Mouse (Mus musculus): ENCODE measurements around the gene Zfyve16. TPM values are rescaled to one million over a fixed set of nuclear protein-coding genes. Genes with fewer than 3 reads are reported as not detected.

Zfyve16 gene
- polyA plus RNA-seq, 1 experiment from 2014 or later = 13.8 TPM

GRCm38 (mm10) chr13:92438656-92439055 is 92.0 kb downstream of the Zfyve16 start:
- ATAC-seq (ENCODE audit: low FRiP score, low TSS enrichment) (no peak), DNase-seq (no peak)
- no peak overlapping the region for H3K27ac ChIP-seq (replicated peaks; ENCODE audit: low read depth, low read length)
- no peaks in the 10 kb centered on the region for H3K4me1 ChIP-seq (ENCODE audit: control insufficient read depth, insufficient read depth, low read length)
- H3K27me3 ChIP-seq (ENCODE audit: control insufficient read depth, insufficient read depth, low read length) = no peaks in the 10 kb centered on the region
- H3K4me3 ChIP-seq (replicated peaks; ENCODE audit: low read depth, low read length) = no peak overlapping the region
- H3K9me3 ChIP-seq (ENCODE audit: control insufficient read depth, low read length) = no peaks in the 10 kb centered on the region
- no peak overlapping the region for H3K4me2 ChIP-seq (ENCODE audit: low read length)
- no peaks in the 10 kb centered on the region for H3K36me3 ChIP-seq (ENCODE audit: control insufficient read depth, insufficient read depth, low read length)
- 91% methylated on average over 10 of the region's 10 CpGs for WGBS
- no peak overlapping the region for H3K9ac ChIP-seq (replicated peaks; ENCODE audit: low read length)

Other genes starting within 250 kb of the Zfyve16 start
- gene Gm20379, start 224.9 kb downstream of the Zfyve16 start, polyA plus RNA-seq (2014; fragmentation: Nextera tagmentation; extraction: Ambion mirVana) = 0.49 and 0.82 TPM in 2 replicates
- gene Dhfr, start 176.1 kb downstream of the Zfyve16 start, polyA plus RNA-seq (2014; fragmentation: Nextera tagmentation; extraction: Ambion mirVana) = 3.6 and 5.7 TPM in 2 replicates
- gene Msh3, start 175.9 kb downstream of the Zfyve16 start, polyA plus RNA-seq (2014; fragmentation: Nextera tagmentation; extraction: Ambion mirVana) = 23.8 and 27.5 TPM in 2 replicates
- gene Ankrd34b, start 105.0 kb downstream of the Zfyve16 start, polyA plus RNA-seq (2014; fragmentation: Nextera tagmentation; extraction: Ambion mirVana) = 1.5 and 2.3 TPM in 2 replicates
- gene Fam151b, start 46.9 kb downstream of the Zfyve16 start, polyA plus RNA-seq (2014; fragmentation: Nextera tagmentation; extraction: Ambion mirVana) = 0.24 and 0.32 TPM in 2 replicates
- not detected in 2 replicates for gene Spz1, start 45.3 kb upstream of the Zfyve16 start, polyA plus RNA-seq (2014; fragmentation: Nextera tagmentation; extraction: Ambion mirVana)
- 11.4 and 15.4 TPM in 2 replicates for gene Serinc5, start 80.2 kb upstream of the Zfyve16 start, polyA plus RNA-seq (2014; fragmentation: Nextera tagmentation; extraction: Ambion mirVana)

Data from midbrain, embryonic 14.5 days (tissue).